Mouse (Mus musculus): ENCODE measurements at regions not wholly inside any gene's neighbourhood (a gene's known extent, or its start where the extent isn't known, plus 50 kb on each side); places are given as distances from the start of the nearest gene placed in this dataset.

DNA sequence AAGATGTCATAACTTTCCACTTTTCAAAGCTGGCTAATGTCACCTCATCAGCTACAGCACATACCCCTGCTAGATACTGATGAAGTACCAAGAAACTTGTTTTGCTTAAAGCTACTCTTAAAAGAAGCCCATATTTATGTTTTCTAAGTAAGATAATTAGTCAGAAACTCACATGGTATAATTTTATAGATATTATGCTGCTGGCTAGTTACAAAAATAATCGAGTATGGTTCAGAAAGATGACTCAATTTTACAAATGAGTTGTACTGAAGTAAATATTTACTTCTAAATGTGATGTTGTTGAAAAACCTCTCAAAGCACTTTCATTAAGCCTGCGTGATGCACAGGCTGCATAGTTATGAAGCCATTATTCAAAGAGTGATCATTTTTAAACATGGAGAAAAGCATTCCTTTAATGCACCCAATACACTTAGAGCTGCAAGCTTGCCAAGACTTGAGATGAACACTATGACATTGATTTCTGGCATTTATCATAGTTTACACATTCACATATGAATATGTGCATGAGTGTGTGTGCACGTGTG, 582.3 kb upstream of the Gm26657 start:
- Histone ChIP-seq H3K9ac (ENCODE audit: low read length) (no peak overlapping the region), H3K27ac (replicated peaks; ENCODE audit: low read depth, low read length) (no peak overlapping the region), H3K4me1 (ENCODE audit: control insufficient read depth, insufficient read depth, low read length) (no peaks in the 10 kb centered on the region), H3K4me2 (ENCODE audit: low read depth, severe bottlenecking) (no peak overlapping the region), H3K9me3 (ENCODE audit: control insufficient read depth, low read length) (no peaks in the 10 kb centered on the region), H3K4me3 (ENCODE audit: low read depth, low read length) (no peak overlapping the region), H3K27me3 (ENCODE audit: control insufficient read depth, insufficient read depth, low read length) (no peaks in the 10 kb centered on the region), H3K36me3 (ENCODE audit: control insufficient read depth, insufficient read depth, low read length) (no peaks in the 10 kb centered on the region)
- WGBS = 89% methylated on average over 3 of the region's 3 CpGs
- DNase-seq (ENCODE audit: low spot score) = no peak
- ATAC-seq (ENCODE audit: insufficient number of reproducible peaks, low FRiP score, low TSS enrichment, low read depth) = no peak

DNA sequence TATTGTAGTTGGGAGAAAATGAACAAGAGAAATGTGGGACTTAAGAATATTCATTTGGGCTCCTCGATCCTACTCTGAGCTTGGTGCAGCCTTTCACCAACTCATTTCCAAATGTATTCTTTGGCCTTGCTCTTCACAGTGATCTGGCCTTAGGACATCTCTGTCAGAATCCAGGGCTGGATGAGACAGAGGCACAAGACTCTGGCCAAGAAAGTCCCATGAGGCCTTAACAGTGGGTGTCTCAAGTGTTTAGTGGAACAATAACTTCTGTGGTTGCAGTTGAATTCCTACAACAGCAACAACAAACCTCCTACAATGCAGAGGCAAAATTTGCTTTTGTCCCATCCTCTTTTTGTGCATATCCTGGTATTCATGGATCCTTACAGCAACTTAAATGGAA, 589.2 kb upstream of the Gm26657 start:
- DNase-seq (ENCODE audit: low spot score) (no peak), ATAC-seq (ENCODE audit: insufficient number of reproducible peaks, low FRiP score, low TSS enrichment, low read depth) (no peak)
- H3K36me3 ChIP-seq (ENCODE audit: control insufficient read depth, insufficient read depth, low read length) = no peaks in the 10 kb centered on the region
- H3K9me3 ChIP-seq (ENCODE audit: control insufficient read depth, low read length) = no peaks in the 10 kb centered on the region
- WGBS = 95% methylated on average over 1 of the region's 1 CpGs
- no peak overlapping the region for H3K4me3 ChIP-seq (ENCODE audit: low read depth, low read length)
- H3K9ac ChIP-seq (ENCODE audit: low read length) = no peak overlapping the region
- H3K4me1 ChIP-seq (ENCODE audit: control insufficient read depth, insufficient read depth, low read length) = no peaks in the 10 kb centered on the region
- H3K4me2 ChIP-seq (ENCODE audit: low read depth, severe bottlenecking) = no peak overlapping the region
- H3K27me3 ChIP-seq (ENCODE audit: control insufficient read depth, insufficient read depth, low read length) = no peaks in the 10 kb centered on the region
- no peak overlapping the region for H3K27ac ChIP-seq (replicated peaks; ENCODE audit: low read depth, low read length)

DNA sequence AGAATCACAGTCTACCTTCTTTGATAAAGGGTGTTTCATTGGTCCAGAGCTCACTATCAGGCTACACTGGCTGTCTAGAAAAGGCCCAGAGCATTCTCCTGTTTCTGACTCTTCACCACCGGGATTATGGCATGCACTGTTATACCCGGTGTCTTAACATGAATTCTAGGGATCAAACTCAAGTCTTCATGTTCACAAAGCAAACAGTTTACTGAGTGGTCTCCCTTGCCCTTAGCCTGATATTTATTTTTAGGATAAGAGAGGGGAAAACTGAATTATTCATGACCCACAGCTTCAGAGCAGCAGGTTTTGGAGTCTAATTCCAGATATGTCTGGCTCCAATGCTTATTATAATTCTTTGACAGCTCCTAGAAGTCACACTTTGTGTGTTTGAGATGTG, 596.0 kb upstream of the Gm26657 start:
- ATAC-seq (ENCODE audit: insufficient number of reproducible peaks, low FRiP score, low TSS enrichment, low read depth) = no peak
- Histone ChIP-seq H3K9me3 (ENCODE audit: control insufficient read depth, low read length) (no peaks in the 10 kb centered on the region), H3K4me3 (ENCODE audit: low read depth, low read length) (no peak overlapping the region), H3K27ac (replicated peaks; ENCODE audit: low read depth, low read length) (no peak overlapping the region), H3K9ac (ENCODE audit: low read length) (no peak overlapping the region), H3K36me3 (ENCODE audit: control insufficient read depth, insufficient read depth, low read length) (no peaks in the 10 kb centered on the region), H3K27me3 (ENCODE audit: control insufficient read depth, insufficient read depth, low read length) (no peaks in the 10 kb centered on the region), H3K4me2 (ENCODE audit: low read depth, severe bottlenecking) (no peak overlapping the region), H3K4me1 (ENCODE audit: control insufficient read depth, insufficient read depth, low read length) (no peaks in the 10 kb centered on the region)
- no peak for DNase-seq (ENCODE audit: low spot score)
- 94% methylated on average over 2 of the region's 2 CpGs for WGBS

DNA sequence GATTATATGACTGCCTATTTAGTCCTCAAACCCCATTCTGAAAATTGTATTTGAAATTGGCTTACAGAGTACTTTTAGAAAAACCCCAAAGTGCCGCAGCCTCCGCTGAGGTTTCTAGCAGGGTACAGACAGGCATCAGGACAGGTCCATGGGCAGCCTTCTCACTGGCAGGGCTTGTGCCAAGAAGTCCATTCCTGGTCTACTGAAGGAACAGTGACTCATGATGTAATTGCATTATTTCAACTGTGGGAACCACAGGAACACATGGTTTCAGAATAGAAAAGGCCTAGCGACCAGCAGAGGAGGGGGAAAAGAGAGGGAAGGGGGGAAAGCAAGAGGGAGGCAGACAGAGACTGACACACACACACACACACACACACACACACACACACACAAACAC, 603.0 kb upstream of the Gm26657 start:
- no peak for DNase-seq (ENCODE audit: low spot score)
- WGBS = 94% methylated on average over 3 of the region's 3 CpGs
- no peaks in the 10 kb centered on the region for H3K9me3 ChIP-seq (ENCODE audit: control insufficient read depth, low read length)
- H3K27ac ChIP-seq (replicated peaks; ENCODE audit: low read depth, low read length) = no peak overlapping the region
- no peaks in the 10 kb centered on the region for H3K4me1 ChIP-seq (ENCODE audit: control insufficient read depth, insufficient read depth, low read length)
- no peaks in the 10 kb centered on the region for H3K27me3 ChIP-seq (ENCODE audit: control insufficient read depth, insufficient read depth, low read length)
- no peak overlapping the region for H3K4me3 ChIP-seq (ENCODE audit: low read depth, low read length)
- no peak overlapping the region for H3K4me2 ChIP-seq (ENCODE audit: low read depth, severe bottlenecking)
- H3K9ac ChIP-seq (ENCODE audit: low read length) = no peak overlapping the region
- ATAC-seq (ENCODE audit: insufficient number of reproducible peaks, low FRiP score, low TSS enrichment, low read depth) = no peak
- H3K36me3 ChIP-seq (ENCODE audit: control insufficient read depth, insufficient read depth, low read length) = no peaks in the 10 kb centered on the region

DNA sequence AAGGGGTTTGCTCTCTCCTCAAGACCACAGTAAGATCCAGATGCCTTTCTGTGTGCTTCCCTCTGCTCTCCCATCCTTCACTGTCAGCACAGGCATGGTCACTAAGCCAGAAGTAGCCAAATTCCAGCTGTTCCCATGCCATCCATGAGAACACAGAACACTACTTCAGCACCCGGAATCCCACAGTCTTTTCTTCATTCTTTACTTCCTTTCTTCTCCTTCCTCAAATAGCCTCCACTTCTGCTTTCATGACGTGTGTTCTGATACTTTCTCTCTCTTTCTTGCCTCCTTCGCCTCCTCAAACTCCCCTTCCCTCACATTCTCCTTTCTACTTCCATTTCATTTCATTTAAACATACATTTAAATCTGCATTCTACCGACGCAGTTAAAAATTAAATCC, 602.1 kb upstream of the Klf4 start:
- no peaks in the 10 kb centered on the region for H3K4me1 ChIP-seq (ENCODE audit: control insufficient read depth, insufficient read depth, low read length)
- no peaks in the 10 kb centered on the region for H3K36me3 ChIP-seq (ENCODE audit: control insufficient read depth, insufficient read depth, low read length)
- H3K27me3 ChIP-seq (ENCODE audit: control insufficient read depth, insufficient read depth, low read length) = no peaks in the 10 kb centered on the region
- H3K9ac ChIP-seq (ENCODE audit: low read length) = no peak overlapping the region
- H3K4me2 ChIP-seq (ENCODE audit: low read depth, severe bottlenecking) = no peak overlapping the region
- DNase-seq (ENCODE audit: low spot score) (no peak), ATAC-seq (ENCODE audit: insufficient number of reproducible peaks, low FRiP score, low TSS enrichment, low read depth) (no peak)
- WGBS = 91% methylated on average over 5 of the region's 5 CpGs
- no peak overlapping the region for H3K4me3 ChIP-seq (ENCODE audit: low read depth, low read length)
- no peaks in the 10 kb centered on the region for H3K9me3 ChIP-seq (ENCODE audit: control insufficient read depth, low read length)
- H3K27ac ChIP-seq (replicated peaks; ENCODE audit: low read depth, low read length) = no peak overlapping the region

DNA sequence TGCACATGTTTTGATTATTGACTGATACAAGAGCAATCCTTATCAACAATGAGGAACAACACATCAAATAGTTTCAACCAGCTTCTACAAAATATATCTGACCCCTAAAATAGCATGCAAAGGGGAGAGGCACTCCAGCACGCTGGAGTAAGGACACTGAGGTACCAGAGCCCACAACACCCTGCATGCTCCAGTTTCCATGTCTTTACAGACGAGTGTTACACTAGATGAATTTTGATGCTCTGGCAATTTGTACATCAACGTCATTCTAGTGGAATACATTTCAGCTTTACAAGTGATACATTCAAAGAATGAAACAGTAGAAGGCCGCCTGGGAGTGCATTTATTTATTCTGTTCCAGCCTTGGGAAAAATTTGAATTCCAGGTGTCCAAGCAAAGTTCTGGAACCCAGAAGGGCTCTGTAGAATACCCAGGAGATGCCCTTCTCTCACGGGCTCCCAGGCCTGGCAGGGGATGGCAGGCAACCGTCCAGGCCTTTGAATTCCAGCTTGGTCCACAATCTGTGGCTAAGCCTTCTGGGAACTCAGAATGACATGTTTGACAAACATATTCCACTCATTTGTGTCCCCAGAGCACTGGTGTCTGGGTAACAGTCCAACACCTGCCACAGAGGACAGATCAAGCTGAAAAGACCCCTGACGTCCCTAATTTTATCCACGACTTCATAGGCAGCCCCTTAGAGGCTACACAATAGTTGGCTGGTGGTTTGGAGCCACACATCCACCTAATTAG, 595.6 kb upstream of the Klf4 start:
- no peaks in the 10 kb centered on the region for H3K4me1 ChIP-seq (ENCODE audit: control insufficient read depth, insufficient read depth, low read length)
- H3K9me3 ChIP-seq (ENCODE audit: control insufficient read depth, low read length) = no peaks in the 10 kb centered on the region
- 86% methylated on average over 8 of the region's 8 CpGs for WGBS
- H3K36me3 ChIP-seq (ENCODE audit: control insufficient read depth, insufficient read depth, low read length) = no peaks in the 10 kb centered on the region
- no peak overlapping the region for H3K4me2 ChIP-seq (ENCODE audit: low read depth, severe bottlenecking)
- no peak overlapping the region for H3K9ac ChIP-seq (ENCODE audit: low read length)
- H3K27ac ChIP-seq (replicated peaks; ENCODE audit: low read depth, low read length) = no peak overlapping the region
- no peaks in the 10 kb centered on the region for H3K27me3 ChIP-seq (ENCODE audit: control insufficient read depth, insufficient read depth, low read length)
- ATAC-seq (ENCODE audit: insufficient number of reproducible peaks, low FRiP score, low TSS enrichment, low read depth) (no peak), DNase-seq (ENCODE audit: low spot score) (no peak)
- no peak overlapping the region for H3K4me3 ChIP-seq (ENCODE audit: low read depth, low read length)

DNA sequence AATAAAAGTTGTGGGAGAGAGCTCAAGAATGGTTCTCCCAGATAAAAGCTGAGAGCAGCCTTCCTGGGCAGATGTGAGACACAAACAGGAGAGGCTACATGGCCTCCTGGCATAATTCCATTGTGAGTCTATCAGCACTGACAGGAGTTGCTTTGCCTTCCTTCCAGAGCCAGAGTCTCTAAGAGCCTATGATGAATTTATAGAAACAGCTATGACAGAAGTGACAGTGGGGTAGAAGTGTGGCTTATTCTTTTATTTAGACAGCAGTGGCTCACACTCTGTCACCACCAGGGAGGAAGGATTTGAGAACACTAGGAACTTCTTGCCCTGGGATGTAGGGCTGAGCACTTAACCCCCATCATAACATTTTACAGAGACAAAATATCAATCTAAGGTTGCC, 592.2 kb upstream of the Klf4 start:
- no peaks in the 10 kb centered on the region for H3K36me3 ChIP-seq (ENCODE audit: control insufficient read depth, insufficient read depth, low read length)
- no peak overlapping the region for H3K4me3 ChIP-seq (ENCODE audit: low read depth, low read length)
- no peaks in the 10 kb centered on the region for H3K4me1 ChIP-seq (ENCODE audit: control insufficient read depth, insufficient read depth, low read length)
- H3K27me3 ChIP-seq (ENCODE audit: control insufficient read depth, insufficient read depth, low read length) = no peaks in the 10 kb centered on the region
- H3K9me3 ChIP-seq (ENCODE audit: control insufficient read depth, low read length) = no peaks in the 10 kb centered on the region
- no peak overlapping the region for H3K4me2 ChIP-seq (ENCODE audit: low read depth, severe bottlenecking)
- ATAC-seq (ENCODE audit: insufficient number of reproducible peaks, low FRiP score, low TSS enrichment, low read depth) (no peak), DNase-seq (ENCODE audit: low spot score) (no peak)
- no peak overlapping the region for H3K27ac ChIP-seq (replicated peaks; ENCODE audit: low read depth, low read length)
- H3K9ac ChIP-seq (ENCODE audit: low read length) = no peak overlapping the region

DNA sequence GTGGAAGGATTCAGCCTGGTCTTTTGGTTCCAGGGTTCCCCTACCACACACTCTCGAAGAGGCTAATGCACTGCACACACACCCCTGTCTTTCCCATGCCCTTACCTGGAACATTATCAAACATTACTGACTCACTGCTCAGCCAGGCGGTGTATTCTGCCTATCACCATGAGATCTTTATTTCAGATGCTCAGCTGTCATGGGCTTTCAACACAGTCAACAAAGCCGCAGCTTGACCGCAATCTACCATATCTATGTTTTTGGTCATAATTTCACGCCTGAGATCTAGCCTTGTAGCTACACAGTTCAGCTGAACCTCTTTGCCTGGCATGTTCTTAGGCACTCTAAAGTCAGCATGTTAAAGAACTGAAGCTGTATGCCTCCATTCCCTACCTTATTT, 589.9 kb upstream of the Klf4 start:
- Histone ChIP-seq H3K27me3 (ENCODE audit: control insufficient read depth, insufficient read depth, low read length) (no peaks in the 10 kb centered on the region), H3K9ac (ENCODE audit: low read length) (no peak overlapping the region), H3K4me1 (ENCODE audit: control insufficient read depth, insufficient read depth, low read length) (no peaks in the 10 kb centered on the region), H3K36me3 (ENCODE audit: control insufficient read depth, insufficient read depth, low read length) (no peaks in the 10 kb centered on the region), H3K27ac (replicated peaks; ENCODE audit: low read depth, low read length) (no peak overlapping the region), H3K9me3 (ENCODE audit: control insufficient read depth, low read length) (no peaks in the 10 kb centered on the region), H3K4me2 (ENCODE audit: low read depth, severe bottlenecking) (no peak overlapping the region), H3K4me3 (ENCODE audit: low read depth, low read length) (no peak overlapping the region)
- 91% methylated on average over 5 of the region's 5 CpGs for WGBS
- DNase-seq (ENCODE audit: low spot score) = no peak
- no peak for ATAC-seq (ENCODE audit: insufficient number of reproducible peaks, low FRiP score, low TSS enrichment, low read depth)

DNA sequence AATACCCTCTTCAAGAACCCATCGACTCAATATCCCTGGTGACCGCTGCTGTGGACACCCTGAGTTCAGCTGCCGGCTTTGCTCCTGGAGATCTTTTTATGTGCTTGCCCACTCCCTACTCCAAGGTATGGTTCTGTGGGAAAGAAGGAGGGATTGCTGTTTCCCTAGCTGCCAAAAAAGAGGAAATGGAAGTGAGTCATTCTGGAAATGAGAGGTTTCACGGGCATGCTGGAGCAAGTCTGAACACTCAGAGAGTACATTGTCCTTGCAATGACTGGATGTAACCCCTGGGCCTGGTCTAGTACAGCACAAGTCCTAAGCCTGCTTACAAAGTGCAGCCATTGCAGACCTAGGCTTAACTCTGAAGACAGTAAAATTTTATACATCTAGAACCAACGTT, 589.4 kb upstream of the Klf4 start:
- no peaks in the 10 kb centered on the region for H3K9me3 ChIP-seq (ENCODE audit: control insufficient read depth, low read length)
- no peaks in the 10 kb centered on the region for H3K36me3 ChIP-seq (ENCODE audit: control insufficient read depth, insufficient read depth, low read length)
- H3K27me3 ChIP-seq (ENCODE audit: control insufficient read depth, insufficient read depth, low read length) = no peaks in the 10 kb centered on the region
- WGBS = 89% methylated on average over 5 of the region's 5 CpGs
- H3K9ac ChIP-seq (ENCODE audit: low read length) = no peak overlapping the region
- no peak overlapping the region for H3K27ac ChIP-seq (replicated peaks; ENCODE audit: low read depth, low read length)
- no peak overlapping the region for H3K4me3 ChIP-seq (ENCODE audit: low read depth, low read length)
- no peak for ATAC-seq (ENCODE audit: insufficient number of reproducible peaks, low FRiP score, low TSS enrichment, low read depth)
- H3K4me1 ChIP-seq (ENCODE audit: control insufficient read depth, insufficient read depth, low read length) = no peaks in the 10 kb centered on the region
- no peak overlapping the region for H3K4me2 ChIP-seq (ENCODE audit: low read depth, severe bottlenecking)
- no peak for DNase-seq (ENCODE audit: low spot score)

Data from limb, embryonic 11.5 days (tissue).